Mouse (Mus musculus) liver, embryonic 15.5 days (tissue): Measurements from ENCODE around the gene Rpl7a. TPM values are rescaled to one million over a fixed set of nuclear protein-coding genes. Genes with fewer than 3 reads are reported as not detected.
A peak's percentile ranks its signal among the peaks of the same experiment; 100 is the strongest.

Source experiments
- ATAC-seq: fragments of 200-750 bp; cut with Nextera tagmentation; 2 replicates; pipeline ENCODE4 v1.8.0; 2017; ENCODE audit warnings: moderate number of reproducible peaks, mild to moderate bottlenecking, moderate library complexity; ENCODE audit not compliant: insufficient read depth
- H3K27ac ChIP-seq: fragments of 300-500 bp; sonication (generic); replicated peaks from 2 replicates; pipeline ENCODE4 v1.5.1; 2015; ENCODE audit warnings: mild to moderate bottlenecking, inconsistent platforms
- H3K27me3 ChIP-seq: fragments of 300-500 bp; sonication (generic); 2 replicates; pipeline ENCODE4 v1.6.1; 2015; ENCODE audit warnings: mild to moderate bottlenecking, inconsistent platforms
- H3K36me3 ChIP-seq: fragments of 300-500 bp; sonication (generic); replicated peaks from 2 replicates; pipeline ENCODE4 v1.6.1; 2015; ENCODE audit warnings: moderate library complexity, mild to moderate bottlenecking, inconsistent platforms
- H3K4me1 ChIP-seq: fragments of 300-500 bp; sonication (generic); replicated peaks from 2 replicates; pipeline ENCODE4 v1.6.1; 2015; ENCODE audit warnings: inconsistent platforms
- H3K4me2 ChIP-seq: fragments of 300-500 bp; sonication (generic); 2 replicates; pipeline ENCODE4 v1.6.1; 2015; ENCODE audit warnings: moderate library complexity, mild to moderate bottlenecking, inconsistent platforms
- H3K4me3 ChIP-seq: fragments of 300-500 bp; sonication (generic); replicated peaks from 2 replicates; pipeline ENCODE4 v1.5.1; 2015; ENCODE audit warnings: mild to moderate bottlenecking, inconsistent platforms
- H3K9ac ChIP-seq: fragments of 300-500 bp; sonication (generic); 2 replicates; pipeline ENCODE4 v1.6.1; 2015; ENCODE audit warnings: moderate library complexity, mild to moderate bottlenecking, inconsistent platforms
- H3K9me3 ChIP-seq: fragments of 300-500 bp; sonication (generic); replicated peaks from 2 replicates; pipeline ENCODE4 v1.6.1; 2016; ENCODE audit warnings: inconsistent platforms
- WGBS: fragments of 180-500 bp; shearing (Covaris S2); methylation state at CpG from one replicate; pipeline ENCODE4 v1.1.7; 2015; ENCODE audit warnings: mixed read lengths; ENCODE audit not compliant: insufficient replicate concordance; 5-methylcytosine and 5-hydroxymethylcytosine counted together
- polyA plus RNA-seq: library from polyadenylated mRNA; unstranded; fragments of >200 nt; fragmentation: Nextera tagmentation; extraction: Ambion mirVana; gene quantifications from 2 replicates; pipeline ENCODE4 v1.2.1, GENCODE M21; 2015

The Rpl7a gene
- polyA plus RNA-seq, 1 experiment from 2014 or later, result 352 TPM

- H3K36me3 ChIP-seq, result peaks cover 59% of the 10 kb centered on the region
These were observed 7.3 kb upstream of the Rpl7a start for GRCm38 (mm10) chr2:26903311-26903710.

DNA sequence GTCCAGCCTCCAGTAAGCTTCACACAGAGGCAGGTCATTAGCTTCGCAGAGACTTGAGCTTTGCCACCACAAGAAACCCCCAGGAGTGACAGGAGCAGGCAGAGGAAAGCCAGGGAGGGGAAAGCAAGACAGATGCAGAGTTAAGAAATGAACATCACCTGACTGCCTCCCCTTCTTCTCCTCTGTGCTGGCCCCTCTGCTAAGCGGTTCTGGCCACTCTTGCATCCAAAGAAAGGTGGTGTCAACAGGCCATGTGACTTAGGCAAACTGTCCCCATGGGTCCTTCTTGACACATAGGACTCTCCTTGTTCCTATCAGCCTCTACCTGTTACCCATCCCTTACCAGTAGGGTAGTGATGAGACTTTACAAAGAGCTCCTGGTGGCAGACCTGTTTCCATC is 4.6 kb upstream of the Rpl7a start:
- Histone ChIP-seq H3K36me3 (peaks cover 47% of the 10 kb centered on the region), H3K9me3 (no peaks in the 10 kb centered on the region), H3K4me2 (no peak overlapping the region), H3K4me1 (peaks cover 60% of the 10 kb centered on the region), H3K27me3 (no peaks in the 10 kb centered on the region), H3K27ac (no peak overlapping the region), H3K9ac (no peak overlapping the region), H3K4me3 (no peak overlapping the region)
- 84% methylated on average over 2 of the region's 2 CpGs for WGBS
- ATAC-seq, result no peak

More at GRCm38 (mm10) chr2:26903311-26903710, 7.3 kb upstream of the Rpl7a start:
- H3K4me3 ChIP-seq, result peak overlapping the region; percentile 86
- ATAC-seq, result no peak
- H3K27me3 ChIP-seq, result no peaks in the 10 kb centered on the region
- no peaks in the 10 kb centered on the region for H3K9me3 ChIP-seq
- peak overlapping the region; percentile 85 for H3K4me2 ChIP-seq
- WGBS, result 12% methylated on average over 7 of the region's 7 CpGs
- peak overlapping the region; percentile 80 for H3K9ac ChIP-seq
- peak overlapping the region; percentile 91 for H3K27ac ChIP-seq
- peaks cover 49% of the 10 kb centered on the region for H3K4me1 ChIP-seq

- Histone ChIP-seq H3K9ac (no peak overlapping the region), H3K4me1 (peaks cover 56% of the 10 kb centered on the region), H3K36me3 (peaks cover 51% of the 10 kb centered on the region)
These were observed 4.1 kb upstream of the Rpl7a start for GRCm38 (mm10) chr2:26906431-26906830.

DNA sequence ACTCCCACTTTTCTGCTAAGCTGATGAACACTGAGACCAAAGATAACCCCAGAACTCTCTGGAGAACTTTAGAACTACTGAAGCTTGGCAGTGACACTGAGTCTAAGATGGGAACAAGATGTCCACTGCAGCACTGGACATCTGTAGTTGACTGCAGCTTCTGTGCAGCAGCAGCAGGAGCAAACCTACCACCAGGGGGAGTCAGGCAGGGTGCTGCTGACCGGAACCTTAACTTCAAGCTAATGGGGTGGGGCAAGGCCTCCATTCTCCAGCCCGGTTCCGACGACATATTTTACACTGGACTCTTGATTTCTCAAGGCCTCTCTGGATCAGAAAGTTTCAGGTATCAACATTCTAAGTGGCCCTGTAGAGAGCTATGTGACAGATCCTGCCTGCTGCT is 3.5 kb upstream of the Rpl7a start:
- peaks cover 58% of the 10 kb centered on the region for H3K36me3 ChIP-seq
- peaks cover 56% of the 10 kb centered on the region for H3K4me1 ChIP-seq

More at GRCm38 (mm10) chr2:26906431-26906830, 4.1 kb upstream of the Rpl7a start:
- WGBS, result 80% methylated on average over 3 of the region's 3 CpGs
- H3K27me3 ChIP-seq, result no peaks in the 10 kb centered on the region
- no peak overlapping the region for H3K27ac ChIP-seq
- H3K9me3 ChIP-seq, result no peaks in the 10 kb centered on the region
- no peak overlapping the region for H3K4me2 ChIP-seq
- H3K4me3 ChIP-seq, result no peak overlapping the region
- ATAC-seq, result no peak

GRCm38 (mm10) chr2:26908710-26909386 is 1.7 kb upstream of the Rpl7a start:
- Histone ChIP-seq H3K36me3 (peaks cover 75% of the 10 kb centered on the region), H3K4me3 (peak overlapping the region; percentile 77)

More for the DNA sequence above, 3.5 kb upstream of the Rpl7a start:
- H3K27ac ChIP-seq, result no peak overlapping the region
- 57% methylated on average over 4 of the region's 4 CpGs for WGBS
- H3K9me3 ChIP-seq, result no peaks in the 10 kb centered on the region
- H3K27me3 ChIP-seq, result no peaks in the 10 kb centered on the region
- H3K4me3 ChIP-seq, result no peak overlapping the region
- no peak overlapping the region for H3K9ac ChIP-seq
- no peak overlapping the region for H3K4me2 ChIP-seq
- no peak for ATAC-seq

GRCm38 (mm10) chr2:26909387-26909784 is 1.2 kb upstream of the Rpl7a start:
- Histone ChIP-seq H3K27me3 (no peaks in the 10 kb centered on the region), H3K9me3 (no peaks in the 10 kb centered on the region), H3K36me3 (peaks cover 77% of the 10 kb centered on the region), H3K27ac (peak overlapping the region; percentile 86), H3K4me3 (peak overlapping the region; percentile 77), H3K4me2 (peak overlapping the region; percentile 82), H3K9ac (peak overlapping the region; percentile 80), H3K4me1 (peaks cover 56% of the 10 kb centered on the region)
- ATAC-seq, result no peak

More at GRCm38 (mm10) chr2:26908710-26909386, 1.7 kb upstream of the Rpl7a start:
- WGBS, result 62% methylated on average over 18 of the region's 18 CpGs
- H3K4me2 ChIP-seq, result peak overlapping the region; percentile 82
- peaks cover 59% of the 10 kb centered on the region for H3K4me1 ChIP-seq
- H3K27me3 ChIP-seq, result no peaks in the 10 kb centered on the region
- peak overlapping the region; percentile 86; the same call in 1 of the 2 replicates for H3K27ac ChIP-seq
- ATAC-seq, result no peak
- H3K9me3 ChIP-seq, result no peaks in the 10 kb centered on the region
- peak overlapping the region; percentile 80 for H3K9ac ChIP-seq

DNA sequence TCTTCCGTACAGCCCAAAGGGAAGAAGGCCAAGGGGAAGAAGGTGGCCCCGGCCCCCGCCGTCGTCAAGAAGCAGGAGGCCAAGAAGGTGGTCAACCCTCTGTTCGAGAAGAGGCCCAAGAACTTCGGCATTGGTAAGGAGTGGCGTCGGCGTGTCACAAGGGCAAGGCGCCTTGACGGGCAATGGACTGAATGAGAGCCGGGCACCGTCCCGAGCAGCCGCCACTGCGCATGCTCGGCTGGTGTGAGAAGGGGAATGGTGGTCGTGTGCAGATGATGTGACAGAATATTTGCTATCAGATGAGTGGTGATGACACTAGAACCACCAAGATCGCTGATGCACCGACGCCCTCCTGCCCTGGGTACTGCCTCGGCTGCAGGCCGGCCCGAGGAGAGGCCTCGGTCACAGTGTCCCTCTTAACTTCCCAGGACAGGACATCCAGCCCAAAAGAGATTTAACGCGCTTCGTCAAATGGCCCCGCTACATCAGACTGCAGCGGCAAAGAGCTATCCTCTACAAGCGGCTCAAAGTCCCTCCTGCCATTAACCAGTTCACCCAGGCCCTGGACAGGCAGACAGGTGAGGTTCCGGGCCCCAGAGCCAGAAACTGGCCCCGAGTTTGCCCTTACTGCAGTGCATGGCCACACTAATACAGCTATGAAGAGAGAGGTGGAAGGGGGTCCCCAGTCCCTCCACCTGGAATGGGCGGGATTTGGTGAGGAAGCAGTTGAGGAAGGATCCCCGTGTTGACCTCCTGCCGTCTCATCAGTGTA is 616 bp downstream of the Rpl7a start:
- Histone ChIP-seq H3K27me3 (no peaks in the 10 kb centered on the region), H3K4me1 (peaks cover 69% of the 10 kb centered on the region), H3K27ac (peak overlapping the region; percentile 85), H3K9ac (peak overlapping the region; percentile 90), H3K36me3 (peaks cover 62% of the 10 kb centered on the region), H3K4me3 (peak overlapping the region; percentile 77), H3K9me3 (no peaks in the 10 kb centered on the region), H3K4me2 (peak overlapping the region; percentile 82)
- ATAC-seq, result peak; percentile 27
- WGBS, result 1% methylated on average over 37 of the region's 37 CpGs

- Histone ChIP-seq H3K4me3 (peak overlapping the region; percentile 77), H3K27ac (no peak overlapping the region), H3K9ac (peak overlapping the region; percentile 90), H3K36me3 (peaks cover 51% of the 10 kb centered on the region), H3K27me3 (no peaks in the 10 kb centered on the region), H3K4me2 (peak overlapping the region; percentile 82), H3K4me1 (peaks cover 80% of the 10 kb centered on the region), H3K9me3 (no peaks in the 10 kb centered on the region)
- WGBS, result 51% methylated on average over 5 of the region's 5 CpGs
- ATAC-seq, result no peak
These were observed 1.7 kb downstream of the Rpl7a start for GRCm38 (mm10) chr2:26912253-26912770.

GRCm38 (mm10) chr2:26913416-26914147 is 3.0 kb downstream of the Rpl7a start:
- Histone ChIP-seq H3K9me3 (no peaks in the 10 kb centered on the region), H3K4me2 (0 out of 2 replicates have a peak overlapping the region, but pooled peaks have one; percentile 0), H3K4me3 (no peak overlapping the region), H3K9ac (no peak overlapping the region), H3K36me3 (peaks cover 47% of the 10 kb centered on the region), H3K27ac (peak overlapping the region; percentile 29; the same call in 1 of the 2 replicates), H3K4me1 (peaks cover 82% of the 10 kb centered on the region), H3K27me3 (no peaks in the 10 kb centered on the region)
- ATAC-seq, result no peak
- WGBS, result 44% methylated on average over 17 of the region's 17 CpGs

- Histone ChIP-seq H3K27ac (peak overlapping the region; percentile 29; the same call in 1 of the 2 replicates), H3K27me3 (no peaks in the 10 kb centered on the region), H3K4me1 (peaks cover 75% of the 10 kb centered on the region), H3K4me3 (no peak overlapping the region), H3K4me2 (peak overlapping the region; percentile 97), H3K36me3 (peaks cover 51% of the 10 kb centered on the region), H3K9me3 (no peaks in the 10 kb centered on the region), H3K9ac (no peak overlapping the region)
- 54% methylated on average over 8 of the region's 8 CpGs for WGBS
- ATAC-seq, result no peak
These were observed 3.8 kb downstream of the Rpl7a start for GRCm38 (mm10) chr2:26914148-26914941.
